In the genomic region with DNA sequence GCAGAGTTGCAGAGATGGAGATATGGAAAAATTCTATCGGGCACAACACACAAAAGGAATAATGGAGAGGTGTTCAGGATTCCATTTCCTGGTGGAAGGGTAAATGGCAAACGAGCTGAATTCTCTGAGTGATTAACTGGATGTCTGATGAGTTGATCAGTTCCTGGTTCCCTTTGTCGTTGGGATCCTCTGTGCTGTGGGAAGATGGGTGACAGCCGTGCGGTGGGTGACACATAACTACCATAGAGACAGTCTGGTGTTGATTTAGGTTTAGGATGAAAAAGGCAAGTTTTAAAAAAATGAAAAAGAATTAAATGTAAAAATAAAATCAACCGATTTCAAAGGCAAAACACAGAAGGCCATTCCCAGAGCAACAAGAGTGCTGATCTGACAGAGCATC, we compare ENCODE assay signal across 20 mouse cellular contexts.
DNase-seq lines count a peak whose midpoint lies in the region; ATAC-seq lines count a peak whose summit lies in the region.
"Had no signal": no experiment of that assay in that cellular context is flagged by ENCODE, and none has a peak within 500 bp of the region (broad histone marks: within the 10 kb centered on the region; RNA-seq: fewer than 3 reads in every experiment).

No protein-coding gene starts in this region.

- ATAC-seq in activated CD4-positive, CD25-positive, alpha-beta regulatory T cell, adult 4 months, result no peak
- ATAC-seq: forebrain, embryonic 13.5 days; forebrain, embryonic 16.5 days; hindbrain, postnatal 0 days had no signal

- peak; percentile 43 to 79 for DNase-seq in layer of hippocampus, adult 18-20 months (ENCODE audit: low spot score in 2 of 2)
- no peak for DNase-seq in layer of hippocampus, adult 9-10 months (ENCODE audit: low spot score)
- DNase-seq in brain, adult 2 months (ENCODE audit: low read depth, low spot score), result peak; percentile 42
- DNase-seq in layer of hippocampus, adult 9-11 months, result peak; percentile 73
- DNase-seq in left cerebral cortex, postnatal 14 days (ENCODE audit: low spot score in 2 of 2), result no peak
- DNase-seq: adrenal gland, adult 8-10 months; adrenal gland, postnatal 25 days; B cell, adult 2 months; cerebellum, adult 18-20 months; cerebellum, adult 9-10 months; cerebellum, postnatal 14 days; gastrocnemius, postnatal 10 days; gastrocnemius, postnatal 36 days; heart, adult 2 months; heart, postnatal 14 days; heart, postnatal 4 days had no signal

- intact Hi-C loops in left cerebral cortex, postnatal 14 days (cut with DNase I), result no loop called here

Comparison
In these comparisons a context has a peak if more than half of its experiments do, and no peak if none do; other contexts are left out.
1. DNase-seq: peak in layer of hippocampus, adult 18-20 months (2 of 2), brain, adult 2 months (single experiment) and layer of hippocampus, adult 9-11 months (single experiment); none in layer of hippocampus, adult 9-10 months (single experiment) and left cerebral cortex, postnatal 14 days (0 of 2).